Mouse (Mus musculus) retina, adult 2 months (tissue): Measurements from ENCODE around the gene Camta1.

ENCODE experiments used
- DNase-seq: peaks from one replicate; pipeline ENCODE4 v3.0.0-alpha.2; 2012; ENCODE audit warnings: low read depth, low spot score

Gene Camta1

GRCm38 (mm10) chr4:151213475-151213874 lies 648.2 kb downstream of the Camta1 start:
- DNase-seq, result no peak

GRCm38 (mm10) chr4:151211992-151212391 lies 649.7 kb downstream of the Camta1 start:
- no peak for DNase-seq

- no peak for DNase-seq
These were observed 654.1 kb downstream of the Camta1 start for GRCm38 (mm10) chr4:151207566-151207965.

- no peak for DNase-seq
These were observed 658.8 kb downstream of the Camta1 start for GRCm38 (mm10) chr4:151202891-151203290.

GRCm38 (mm10) chr4:151200316-151200715 lies 661.4 kb downstream of the Camta1 start:
- DNase-seq, result no peak

GRCm38 (mm10) chr4:151195126-151195525 lies 666.5 kb downstream of the Camta1 start:
- DNase-seq, result no peak

GRCm38 (mm10) chr4:151194715-151195097 lies 667.0 kb downstream of the Camta1 start:
- no peak for DNase-seq

GRCm38 (mm10) chr4:151194030-151194714 lies 667.5 kb downstream of the Camta1 start:
- no peak for DNase-seq

- DNase-seq, result no peak
These were observed 675.2 kb downstream of the Camta1 start for GRCm38 (mm10) chr4:151186447-151186846.

GRCm38 (mm10) chr4:151185750-151186149 lies 675.9 kb downstream of the Camta1 start:
- DNase-seq, result no peak

- DNase-seq, result no peak
These were observed 681.2 kb downstream of the Camta1 start for GRCm38 (mm10) chr4:151180394-151180902.

GRCm38 (mm10) chr4:151179639-151180038 lies 682.0 kb downstream of the Camta1 start:
- no peak for DNase-seq

- no peak for DNase-seq
These were observed 682.7 kb downstream of the Camta1 start for GRCm38 (mm10) chr4:151178970-151179378.

- DNase-seq, result no peak
These were observed 689.1 kb downstream of the Camta1 start for GRCm38 (mm10) chr4:151172526-151172925.

GRCm38 (mm10) chr4:151171117-151171516 lies 690.6 kb downstream of the Camta1 start:
- DNase-seq, result no peak

- DNase-seq, result no peak
These were observed 691.0 kb downstream of the Camta1 start for GRCm38 (mm10) chr4:151170658-151171057.

GRCm38 (mm10) chr4:151166969-151167368 lies 694.7 kb downstream of the Camta1 start:
- no peak for DNase-seq

GRCm38 (mm10) chr4:151165539-151165938 lies 696.1 kb downstream of the Camta1 start:
- peak; percentile 18 for DNase-seq

GRCm38 (mm10) chr4:151164309-151164708 lies 697.4 kb downstream of the Camta1 start:
- no peak for DNase-seq

GRCm38 (mm10) chr4:151161869-151162268 lies 699.8 kb downstream of the Camta1 start:
- no peak for DNase-seq

- no peak for DNase-seq
These were observed 700.7 kb downstream of the Camta1 start for GRCm38 (mm10) chr4:151160932-151161331.

GRCm38 (mm10) chr4:151160476-151160875 lies 701.2 kb downstream of the Camta1 start:
- no peak for DNase-seq

- DNase-seq, result no peak
These were observed 703.4 kb downstream of the Camta1 start for GRCm38 (mm10) chr4:151158250-151158649.

GRCm38 (mm10) chr4:151156904-151157303 lies 704.8 kb downstream of the Camta1 start:
- peak; percentile 71 for DNase-seq
